In genomic region chr11:52622861-52623260, GRCm38 (mm10) we compare ENCODE assay signal across 15 mouse cellular contexts.
"Had no signal": no experiment of that assay in that cellular context is flagged by ENCODE, and none has a peak within 500 bp of the region (broad histone marks: within the 10 kb centered on the region; RNA-seq: fewer than 3 reads in every experiment).

No protein-coding gene starts in this region.

- H3K9ac ChIP-seq: liver, embryonic 15.5 days; midbrain, embryonic 12.5 days; neural tube, embryonic 15.5 days had no signal

- H3K27me3 ChIP-seq: liver, embryonic 15.5 days; midbrain, embryonic 12.5 days had no signal

- H3K4me1 ChIP-seq: liver, embryonic 15.5 days had no signal

- ATAC-seq: inflammation-experienced regulatory T-cells, adult 6 months; intestine, postnatal 0 days had no signal

- H3K4me3 ChIP-seq: left cerebral cortex, adult 2 months; limb, embryonic 10.5 days; liver, embryonic 15.5 days; midbrain, embryonic 12.5 days; myocyte; neural tube, embryonic 15.5 days had no signal

- H3K27ac ChIP-seq: kidney, postnatal 0 days; left cerebral cortex, adult 2 months; limb, embryonic 10.5 days; liver, embryonic 15.5 days; midbrain, embryonic 12.5 days; neural tube, embryonic 15.5 days had no signal

- DNase-seq: kidney, adult 8-10 months; kidney, postnatal 4 days; right cerebral cortex, adult 18-20 months; right cerebral cortex, postnatal 25 days; thymus, postnatal 36 days had no signal

- H3K4me2 ChIP-seq: liver, embryonic 11.5 days; liver, embryonic 15.5 days; midbrain, embryonic 12.5 days; neural tube, embryonic 15.5 days had no signal

- H3K9me3 ChIP-seq: limb, embryonic 10.5 days; liver, embryonic 15.5 days; midbrain, embryonic 12.5 days; neural tube, embryonic 15.5 days had no signal

- H3K36me3 ChIP-seq: limb, embryonic 10.5 days; liver, embryonic 15.5 days; midbrain, embryonic 12.5 days; neural tube, embryonic 15.5 days had no signal
